Mouse (Mus musculus) lung, postnatal 0 days (tissue): ENCODE data around the gene Cldn18.

Experiments used
- CTCF ChIP-seq: IDR thresholded peaks from 2 replicates; pipeline ENCODE4 v1.5.1; 2016; ENCODE audit warnings: antibody characterized with exemption, mild to moderate bottlenecking
- EP300 ChIP-seq: IDR thresholded peaks from 2 replicates; pipeline ENCODE4 v1.6.1; 2016; ENCODE audit warnings: antibody characterized with exemption, mild to moderate bottlenecking, control low read depth

DNA sequence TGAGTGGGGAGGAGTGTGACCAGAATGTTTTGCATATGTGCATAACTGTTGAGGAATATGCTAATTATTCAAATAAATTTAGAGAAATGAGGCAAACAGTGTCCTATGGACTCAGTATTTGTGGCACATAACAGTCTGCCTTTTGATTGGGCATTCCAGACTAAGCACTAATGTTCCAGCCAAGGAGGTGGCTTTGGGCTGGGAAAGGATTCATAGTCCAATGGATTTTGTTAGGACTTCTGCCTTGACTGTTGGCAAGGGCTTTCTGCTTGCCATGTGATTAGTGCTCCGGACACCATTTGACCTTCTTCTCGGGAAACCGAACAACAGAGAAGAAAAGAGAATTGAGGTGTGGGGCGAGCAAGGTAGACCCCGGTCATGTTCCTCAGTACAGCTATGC is 27.3 kb downstream of the Cldn18 start:
- TF ChIP-seq CTCF, result no peak
- no peak for TF ChIP-seq EP300
